Comparison of ENCODE assay signal across 9 mouse cellular contexts in genomic region chr7:51627001-51627631, GRCm38 (mm10). TPM values are rescaled to one million over a fixed set of nuclear protein-coding genes. Genes with fewer than 3 reads are reported as not detected.
A peak's percentile ranks its signal among the peaks of the same experiment; 100 is the strongest.
DNase-seq lines count a peak whose midpoint lies in the region; ATAC-seq and TF ChIP-seq lines count a peak whose summit lies in the region.
"Had no signal": no experiment of that assay in that cellular context is flagged by ENCODE, and none has a peak within 500 bp of the region (broad histone marks: within the 10 kb centered on the region; RNA-seq: fewer than 3 reads in every experiment).

No protein-coding gene starts in this region.

- H3K4me1 ChIP-seq in E14TG2a.4 (replicated peaks; ENCODE audit: low read depth, low read length) (peaks cover 33% of the 10 kb centered on the region), ES-E14 (ENCODE audit: control insufficient read depth in 2 of 2, insufficient read depth in 2 of 2, low read length in 2 of 2, poor library complexity in 1 of 2) (no peaks in the 10 kb centered on the region)
- peaks cover 16% of the 10 kb centered on the region for H3K4me1 ChIP-seq in forebrain, embryonic 15.5 days
- H3K4me1 ChIP-seq in midbrain, embryonic 12.5 days: peaks cover 19% of the 10 kb centered on the region
- H3K4me1 ChIP-seq: liver, embryonic 13.5 days had no signal

- H3K27ac ChIP-seq in ES-E14 (ENCODE audit: insufficient read depth, low read depth, low read length, poor library complexity, severe bottlenecking): no peak overlapping the region
- H3K27ac ChIP-seq in forebrain, embryonic 15.5 days (replicated peaks): peak overlapping the region; percentile 94
- peak overlapping the region; percentile 92 for H3K27ac ChIP-seq in midbrain, embryonic 12.5 days (replicated peaks)
- H3K27ac ChIP-seq: liver, embryonic 13.5 days had no signal

- intact Hi-C loops in gastrocnemius, postnatal 14 days (cut with DNase I; ENCODE audit: low total_unique reads): loop anchor here (10.0 kb wide), 1 partner anchor 198 kb away; no protein-coding TSS in a partner anchor

- no peak overlapping the region for H3K9ac ChIP-seq in ES-E14 (ENCODE audit: insufficient read depth, low read depth, low read length, poor library complexity, severe bottlenecking)
- peak overlapping the region; percentile 48 for H3K9ac ChIP-seq in forebrain, embryonic 15.5 days (replicated peaks)
- peak overlapping the region; percentile 70 for H3K9ac ChIP-seq in midbrain, embryonic 12.5 days (replicated peaks)
- H3K9ac ChIP-seq: liver, embryonic 13.5 days had no signal

- peaks cover 50% of the 10 kb centered on the region for H3K27me3 ChIP-seq in E14TG2a.4 (ENCODE audit: insufficient read depth, low read length)
- H3K27me3 ChIP-seq in forebrain, embryonic 15.5 days: peaks cover 16% of the 10 kb centered on the region
- peaks cover 65% of the 10 kb centered on the region for H3K27me3 ChIP-seq in midbrain, embryonic 12.5 days

- H3K9me3 ChIP-seq in E14TG2a.4 (ENCODE audit: low read length) (no peaks in the 10 kb centered on the region), ES-E14 (ENCODE audit: control insufficient read depth, insufficient read depth, low read depth, low read length) (no peaks in the 10 kb centered on the region)
- H3K9me3 ChIP-seq in forebrain, embryonic 15.5 days: no peaks in the 10 kb centered on the region
- no peaks in the 10 kb centered on the region for H3K9me3 ChIP-seq in midbrain, embryonic 12.5 days
- H3K9me3 ChIP-seq: liver, embryonic 13.5 days had no signal

- in situ Hi-C loops in ES-E14 (cut with MboI; ENCODE audit: low sequenced_read_pairs in 2 of 2, unreplicated experiment in 2 of 2): loop anchor here (25.0 kb wide), 2 partner anchors 335 to 360 kb away; no protein-coding TSS in a partner anchor

- H3K4me2 ChIP-seq in forebrain, embryonic 15.5 days (replicated peaks): peak overlapping the region; percentile 46
- H3K4me2 ChIP-seq in midbrain, embryonic 12.5 days (replicated peaks): peak overlapping the region; percentile 53
- H3K4me2 ChIP-seq: liver, embryonic 13.5 days had no signal

- TF ChIP-seq CTCF in E14TG2a.4 (conservative IDR thresholded peaks at IDR 0.05; ENCODE audit: low read length): no peak

- peak; percentile 82 for ATAC-seq in forebrain, embryonic 15.5 days (replicated peaks)
- peak; percentile 91 for ATAC-seq in midbrain, embryonic 12.5 days (ENCODE audit: low FRiP score, low read depth)
- ATAC-seq in granulocyte monocyte progenitor cell, adult 5-6 weeks (replicated peaks; ENCODE audit: poor library complexity, severe bottlenecking): no peak

- H3K4me3 ChIP-seq in E14TG2a.4 (replicated peaks; ENCODE audit: low read length) (peak overlapping the region; percentile 51), ES-E14 (ENCODE audit: insufficient read depth in 1 of 2, low read depth in 1 of 2, low read length in 2 of 2, poor library complexity in 1 of 2, severe bottlenecking in 1 of 2) (peak overlapping the region; percentile 14 to 40; a peak in 3 of 4 replicates)
- peak overlapping the region; percentile 37 for H3K4me3 ChIP-seq in forebrain, embryonic 15.5 days
- H3K4me3 ChIP-seq in midbrain, embryonic 12.5 days: peak overlapping the region; percentile 40
- H3K4me3 ChIP-seq: liver, embryonic 13.5 days had no signal

- WGBS in forebrain, embryonic 15.5 days: under 1% methylated on average over 26 of the region's 26 CpGs
- WGBS in midbrain, embryonic 12.5 days: under 1% methylated on average over 26 of the region's 26 CpGs

- H3K36me3 ChIP-seq in E14TG2a.4 (ENCODE audit: insufficient read depth, low read length): no peaks in the 10 kb centered on the region
- no peaks in the 10 kb centered on the region for H3K36me3 ChIP-seq in ES-E14 (ENCODE audit: control insufficient read depth, insufficient read depth, low read length, poor library complexity, severe bottlenecking)
- H3K36me3 ChIP-seq in forebrain, embryonic 15.5 days: no peaks in the 10 kb centered on the region
- no peaks in the 10 kb centered on the region for H3K36me3 ChIP-seq in midbrain, embryonic 12.5 days
- H3K36me3 ChIP-seq: liver, embryonic 13.5 days had no signal

- DNase-seq in ES-E14 (ENCODE audit: low read depth, low spot score): no peak
- DNase-seq in T-cell, adult 2 months (ENCODE audit: low spot score): no peak
- DNase-seq in gastrocnemius, postnatal 14 days: no peak
- DNase-seq: liver, embryonic 13.5 days had no signal

TF ChIP-seq in ES-E14, 5 proteins besides CTCF, POLR2A, EP300 and RAD21:
- no peak for TF ChIP-seq ZC3H11A (IDR thresholded peaks at IDR 0.05; ENCODE audit: borderline replicate concordance, low read depth, low read length)
- TF ChIP-seq ZNF384 (IDR thresholded peaks at IDR 0.05; ENCODE audit: low read depth, low read length): no peak
- no peak for TF ChIP-seq MAFK (IDR thresholded peaks at IDR 0.05; ENCODE audit: insufficient read depth, low read depth, low read length)
- no peak for TF ChIP-seq CHD2 (IDR thresholded peaks at IDR 0.05; ENCODE audit: low read depth, low read length)
- no peak for TF ChIP-seq HCFC1 (IDR thresholded peaks at IDR 0.05; ENCODE audit: borderline replicate concordance, insufficient read depth, low read length)
TF ChIP-seq in ES-E14: peak in this region for 0.

RNA-seq across cellular contexts. Expression of gene Slc17a6, which starts 5.3 kb away (rescaled TPM):
- total RNA-seq in ES-E14 (2012; rRNA removed): 0.16 and 0.40 TPM in 2 replicates
- 44.8 and 46.1 TPM in 2 replicates for polyA plus RNA-seq in forebrain, embryonic 15.5 days (2015; fragmentation: Nextera tagmentation; extraction: Ambion mirVana)
- 52.6 and 59.0 TPM in 2 replicates for polyA plus RNA-seq in midbrain, embryonic 12.5 days (2016; fragmentation: Nextera tagmentation; extraction: Ambion mirVana)
- not detected in 2 replicates for total RNA-seq in granulocyte monocyte progenitor cell, adult 5-6 weeks (2014; fragmentation: Nextera tagmentation)
- total RNA-seq in granulocyte monocyte progenitor cell, adult 5-6 weeks (2017): not detected in 2 replicates
- not detected for total RNA-seq in gastrocnemius, postnatal 14 days (2021)
- total RNA-seq: common myeloid progenitor, adult 5-6 weeks had no signal
